ENCODE assay signal across 10 mouse cellular contexts in genomic region chr11:85888451-85888961, GRCm38 (mm10). TPM values are rescaled to one million over a fixed set of nuclear protein-coding genes. Genes with fewer than 3 reads are reported as not detected.
DNase-seq lines count a peak whose midpoint lies in the region; ATAC-seq and TF ChIP-seq lines count a peak whose summit lies in the region.
"Had no signal": no experiment of that assay in that cellular context is flagged by ENCODE, and none has a peak within 500 bp of the region (broad histone marks: within the 10 kb centered on the region; RNA-seq: fewer than 3 reads in every experiment).

No protein-coding gene starts in this region.

- no peak for DNase-seq in kidney, adult 18-20 months
- DNase-seq in ZHBTc4 (ENCODE audit: low read depth, low spot score) (peak; percentile 56), adipocyte (ENCODE audit: low spot score) (no peak)
- no peak for DNase-seq in cerebellum, postnatal 4 days (ENCODE audit: low spot score in 2 of 2)

- H3K9me3 ChIP-seq in kidney, embryonic 14.5 days (ENCODE audit: control insufficient read depth, low read length): no peaks in the 10 kb centered on the region
- H3K9me3 ChIP-seq in E14TG2a.4 (ENCODE audit: low read length): no peaks in the 10 kb centered on the region
- H3K9me3 ChIP-seq in limb, embryonic 12.5 days: no peaks in the 10 kb centered on the region

- no peak overlapping the region for H3K9ac ChIP-seq in kidney, embryonic 14.5 days (ENCODE audit: low read depth, low read length)
- peak overlapping the region; percentile 95 for H3K9ac ChIP-seq in limb, embryonic 12.5 days (replicated peaks)
- H3K9ac ChIP-seq: liver, embryonic 14.5 days had no signal

- H3K4me2 ChIP-seq in kidney, embryonic 14.5 days (replicated peaks; ENCODE audit: low read depth, low read length): 0 out of 2 replicates have a peak overlapping the region, but pooled peaks have one; percentile 1
- peak overlapping the region; percentile 80 for H3K4me2 ChIP-seq in limb, embryonic 12.5 days

- 2% methylated on average over 26 of the region's 26 CpGs for WGBS in kidney, embryonic 14.5 days
- WGBS in limb, embryonic 12.5 days: 4% methylated on average over 26 of the region's 26 CpGs

- H3K36me3 ChIP-seq in kidney, embryonic 14.5 days (ENCODE audit: control insufficient read depth, insufficient read depth, low read length): no peaks in the 10 kb centered on the region
- H3K36me3 ChIP-seq in E14TG2a.4 (ENCODE audit: insufficient read depth, low read length): no peaks in the 10 kb centered on the region
- H3K36me3 ChIP-seq in limb, embryonic 12.5 days: no peaks in the 10 kb centered on the region

- no peak overlapping the region; the same call in 1 of the 2 replicates for H3K4me3 ChIP-seq in kidney, embryonic 14.5 days (ENCODE audit: low read length)
- peak overlapping the region; percentile 13; the same call in 1 of the 2 replicates for H3K4me3 ChIP-seq in E14TG2a.4 (replicated peaks; ENCODE audit: low read length)
- H3K4me3 ChIP-seq in limb, embryonic 12.5 days (replicated peaks): peak overlapping the region; percentile 64

- H3K27ac ChIP-seq in kidney, embryonic 14.5 days (ENCODE audit: low read depth, low read length): no peak overlapping the region
- H3K27ac ChIP-seq in limb, embryonic 12.5 days: peak overlapping the region; percentile 94
- H3K27ac ChIP-seq: liver, embryonic 14.5 days had no signal

- H3K4me1 ChIP-seq in kidney, embryonic 14.5 days (ENCODE audit: control insufficient read depth, insufficient read depth, low read length): no peaks in the 10 kb centered on the region
- H3K4me1 ChIP-seq in E14TG2a.4 (replicated peaks; ENCODE audit: low read depth, low read length): peaks cover 61% of the 10 kb centered on the region
- peaks cover 52% of the 10 kb centered on the region for H3K4me1 ChIP-seq in limb, embryonic 12.5 days (replicated peaks)

- TF ChIP-seq CTCF in E14TG2a.4 (conservative IDR thresholded peaks at IDR 0.05; ENCODE audit: low read length): no peak

- ATAC-seq in kidney, embryonic 14.5 days (ENCODE audit: low FRiP score, low TSS enrichment): peak; percentile 58; the same call in 1 of the 2 replicates
- ATAC-seq in limb, embryonic 12.5 days (ENCODE audit: insufficient number of reproducible peaks, insufficient read depth, low FRiP score, low TSS enrichment, low read depth): no peak
- no peak for ATAC-seq in monocyte, adult 5-6 weeks (replicated peaks; ENCODE audit: insufficient number of reproducible peaks, low FRiP score, low TSS enrichment, poor library complexity, severe bottlenecking)
- ATAC-seq: hindbrain, embryonic 16.5 days had no signal

- peaks cover 93% of the 10 kb centered on the region for H3K27me3 ChIP-seq in kidney, embryonic 14.5 days (ENCODE audit: control insufficient read depth, insufficient read depth, low read length)
- peaks cover 93% of the 10 kb centered on the region for H3K27me3 ChIP-seq in E14TG2a.4 (ENCODE audit: insufficient read depth, low read length)
- peaks cover 70% of the 10 kb centered on the region for H3K27me3 ChIP-seq in limb, embryonic 12.5 days

RNA-seq across cellular contexts. Expression of gene Tbx4, which starts 2.3 kb away (rescaled TPM):
- 0.06 TPM in 1 of 2 replicates, not detected in the other for polyA plus RNA-seq in kidney, embryonic 14.5 days (2014; fragmentation: Nextera tagmentation; extraction: Ambion mirVana)
- polyA plus RNA-seq in limb, embryonic 12.5 days (2016; fragmentation: Nextera tagmentation; extraction: Ambion mirVana): 39.2 and 44.0 TPM in 2 replicates
- not detected in 3 replicates for total RNA-seq in monocyte, adult 5-6 weeks (2017)

RNA-seq across cellular contexts. Expression of gene Gm11444, which starts 38.4 kb away (rescaled TPM):
- polyA plus RNA-seq in kidney, embryonic 14.5 days (2014; fragmentation: Nextera tagmentation; extraction: Ambion mirVana): not detected in 2 replicates
- not detected in 2 replicates for polyA plus RNA-seq in limb, embryonic 12.5 days (2016; fragmentation: Nextera tagmentation; extraction: Ambion mirVana)
- total RNA-seq in monocyte, adult 5-6 weeks (2017): not detected in 3 replicates
- polyA plus RNA-seq: hindbrain, embryonic 16.5 days; liver, embryonic 14.5 days had no signal

RNA-seq across cellular contexts. Expression of gene Tbx2, which starts 56.2 kb away (rescaled TPM):
- polyA plus RNA-seq in kidney, embryonic 14.5 days (2014; fragmentation: Nextera tagmentation; extraction: Ambion mirVana): 18.2 and 19.8 TPM in 2 replicates
- 7.9 and 10.0 TPM in 2 replicates for polyA plus RNA-seq in limb, embryonic 12.5 days (2016; fragmentation: Nextera tagmentation; extraction: Ambion mirVana)
- 0.19 to 0.95 TPM (median 0.21 TPM) in 3 replicates for total RNA-seq in monocyte, adult 5-6 weeks (2017)

Comparison
In these comparisons a context has a peak if more than half of its experiments do, and no peak if none do; other contexts are left out.
1. RNA of gene Tbx4, which starts 2.3 kb away (polyA plus RNA-seq): 39.2 to 44.0 TPM in limb, embryonic 12.5 days; 0.06 TPM in kidney, embryonic 14.5 days; every median in the first group is over 10 times any median in the second.